Mouse (Mus musculus) left cerebral cortex, adult 9 months (tissue): ENCODE measurements around the gene Stac3.

Experiments
- DNase-seq, 2 experiments: peaks; one replicate each; pipeline ENCODE4 v3.0.0; 2022; ENCODE audit warnings: low spot score in 2 of 2

Gene Stac3

GRCm38 (mm10) chr10:127522088-127522581, 20.6 kb downstream of the Stac3 start, which contains the start of gene Shmt2:
TSS of gene Shmt2 (minus strand) at chr10:127522444.
- peak in 1 of 2 experiments; percentile 89 for DNase-seq

GRCm38 (mm10) chr10:127524646-127525255, 23.3 kb downstream of the Stac3 start:
- DNase-seq = no peak

- DNase-seq = no peak
Observed at GRCm38 (mm10) chr10:127526048-127526447, 24.6 kb downstream of the Stac3 start.

GRCm38 (mm10) chr10:127526681-127527080, 25.2 kb downstream of the Stac3 start:
- no peak for DNase-seq

GRCm38 (mm10) chr10:127527481-127527880, 26.0 kb downstream of the Stac3 start:
- no peak for DNase-seq

GRCm38 (mm10) chr10:127530945-127531344, 29.5 kb downstream of the Stac3 start:
- DNase-seq = no peak

GRCm38 (mm10) chr10:127531548-127531947, 30.1 kb downstream of the Stac3 start:
- DNase-seq = no peak

GRCm38 (mm10) chr10:127534036-127534928, 32.8 kb downstream of the Stac3 start, which contains the start of gene Nxph4:
TSS of gene Nxph4 (minus strand) at chr10:127534559.
- DNase-seq = no peak

GRCm38 (mm10) chr10:127534929-127535384, 33.5 kb downstream of the Stac3 start:
- no peak for DNase-seq

GRCm38 (mm10) chr10:127536586-127537314, 35.3 kb downstream of the Stac3 start:
- DNase-seq = no peak

GRCm38 (mm10) chr10:127537854-127538583, 36.5 kb downstream of the Stac3 start:
- peak in 1 of 2 experiments; percentile 90 for DNase-seq

GRCm38 (mm10) chr10:127541510-127541909, 40.0 kb downstream of the Stac3 start:
- DNase-seq = no peak

GRCm38 (mm10) chr10:127542084-127542483, 40.6 kb downstream of the Stac3 start:
- peak in 1 of 2 experiments; percentile 59 for DNase-seq

GRCm38 (mm10) chr10:127542720-127543119, 41.2 kb downstream of the Stac3 start:
- no peak for DNase-seq

- DNase-seq = no peak
Observed at GRCm38 (mm10) chr10:127543916-127544315, 42.4 kb downstream of the Stac3 start.

- DNase-seq = no peak
Observed at GRCm38 (mm10) chr10:127544375-127544774, 42.9 kb downstream of the Stac3 start.

- no peak for DNase-seq
Observed at GRCm38 (mm10) chr10:127546505-127546904, 45.0 kb downstream of the Stac3 start.

GRCm38 (mm10) chr10:127548236-127548635, 46.8 kb downstream of the Stac3 start:
- DNase-seq = no peak

- DNase-seq = no peak
Observed at GRCm38 (mm10) chr10:127549892-127550291, 48.4 kb downstream of the Stac3 start.

GRCm38 (mm10) chr10:127555703-127556102, 54.2 kb downstream of the Stac3 start:
- DNase-seq = no peak

GRCm38 (mm10) chr10:127557397-127557796, 55.9 kb downstream of the Stac3 start:
- no peak for DNase-seq
